Mouse (Mus musculus) spleen, adult 12 weeks (tissue): ENCODE data around the gene Lmna.

Source experiments
- DNase-seq: peaks from one replicate; pipeline ENCODE4 v3.0.0; 2022; ENCODE audit warnings: low spot score

Gene Lmna

DNA sequence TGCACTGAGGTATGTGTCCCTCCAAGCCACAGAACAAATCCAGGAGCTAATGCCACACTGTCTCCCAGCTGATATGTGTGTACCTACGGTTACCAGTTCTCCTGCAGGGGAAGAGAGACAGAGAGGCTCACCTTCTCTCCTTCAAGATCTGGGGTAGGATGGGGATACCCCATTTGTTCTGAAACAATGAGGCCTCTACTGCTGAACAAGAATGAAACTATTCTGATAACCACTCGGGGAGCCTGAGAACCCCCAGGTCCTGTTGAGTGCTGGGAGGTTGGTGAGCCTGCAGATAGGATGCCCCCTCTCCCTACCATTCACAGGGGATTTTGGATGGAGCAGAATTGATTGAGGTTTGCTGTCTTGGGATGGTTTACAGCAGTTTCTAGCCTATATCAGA lies 10.3 kb upstream of the Lmna start:
- no peak for DNase-seq

- DNase-seq = no peak
These were observed 8.7 kb upstream of the Lmna start for GRCm38 (mm10) chr3:88518411-88518810.

DNA sequence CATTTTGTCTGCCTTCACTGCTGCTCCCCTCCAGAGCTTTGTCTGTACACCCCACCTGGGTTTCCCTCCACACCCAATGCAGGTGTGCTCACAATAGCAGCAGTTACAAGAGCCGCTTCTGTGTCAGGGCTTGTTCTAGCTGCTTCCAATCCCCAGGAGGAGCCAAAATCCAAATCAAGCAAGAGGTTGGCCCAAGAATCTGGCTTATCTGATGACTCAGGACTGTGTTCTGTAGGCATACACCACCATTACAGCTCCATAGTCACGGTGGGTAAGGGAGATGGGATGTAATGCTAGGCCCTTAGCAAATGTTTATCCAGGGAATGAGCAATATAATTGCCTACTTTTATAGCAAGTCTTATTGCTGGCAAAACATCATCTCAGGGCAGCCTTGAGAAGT lies 6.7 kb upstream of the Lmna start:
- DNase-seq = no peak

DNA sequence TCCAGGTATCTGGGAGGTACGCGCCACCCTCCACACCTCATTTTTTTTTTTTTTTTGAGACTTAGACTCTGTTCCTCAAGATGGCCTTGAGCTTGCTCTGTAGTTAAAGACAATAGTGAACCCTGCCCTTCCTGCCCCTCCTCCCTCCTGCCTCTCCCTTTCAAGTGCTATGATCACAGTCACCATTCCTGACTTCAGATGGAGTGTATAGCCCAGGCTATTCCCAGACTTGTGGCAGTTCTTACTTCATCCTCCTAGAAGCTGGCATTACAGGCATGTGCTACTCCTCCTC lies 5.3 kb upstream of the Lmna start:
- no peak for DNase-seq

- DNase-seq = no peak
These were observed 4.7 kb upstream of the Lmna start for GRCm38 (mm10) chr3:88514231-88515094.

DNA sequence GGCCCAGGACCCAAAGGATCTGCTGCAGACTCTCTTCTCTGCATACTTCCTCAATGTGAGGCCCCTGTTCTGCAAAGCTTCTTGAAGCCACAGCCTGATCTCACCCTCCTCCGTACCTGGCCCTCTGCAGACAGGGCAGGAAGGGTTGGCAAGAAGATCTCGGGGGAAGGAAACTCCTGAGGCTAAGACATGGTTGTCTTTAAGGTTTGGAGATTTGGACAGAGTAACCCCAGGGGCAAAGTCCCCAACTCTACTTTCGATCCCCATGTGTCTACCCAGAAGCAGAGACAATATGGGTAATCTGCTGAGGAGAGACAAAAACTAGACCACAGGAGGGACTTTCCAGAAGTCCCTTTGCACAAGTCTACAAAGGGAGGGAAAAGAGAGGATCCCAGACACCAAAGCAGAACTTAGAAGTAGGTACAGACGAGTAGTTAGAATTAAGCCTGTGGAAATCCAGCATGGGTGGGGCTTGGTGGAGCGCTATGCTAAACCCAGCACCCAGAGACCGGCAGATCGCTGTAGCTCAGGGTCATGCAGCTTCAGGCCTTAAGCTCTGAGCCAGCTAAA lies 3.9 kb upstream of the Lmna start:
- no peak for DNase-seq

GRCm38 (mm10) chr3:88512896-88513545 lies 3.3 kb upstream of the Lmna start:
- DNase-seq = no peak

- no peak for DNase-seq
These were observed 2.6 kb upstream of the Lmna start for GRCm38 (mm10) chr3:88512141-88512895.

DNA sequence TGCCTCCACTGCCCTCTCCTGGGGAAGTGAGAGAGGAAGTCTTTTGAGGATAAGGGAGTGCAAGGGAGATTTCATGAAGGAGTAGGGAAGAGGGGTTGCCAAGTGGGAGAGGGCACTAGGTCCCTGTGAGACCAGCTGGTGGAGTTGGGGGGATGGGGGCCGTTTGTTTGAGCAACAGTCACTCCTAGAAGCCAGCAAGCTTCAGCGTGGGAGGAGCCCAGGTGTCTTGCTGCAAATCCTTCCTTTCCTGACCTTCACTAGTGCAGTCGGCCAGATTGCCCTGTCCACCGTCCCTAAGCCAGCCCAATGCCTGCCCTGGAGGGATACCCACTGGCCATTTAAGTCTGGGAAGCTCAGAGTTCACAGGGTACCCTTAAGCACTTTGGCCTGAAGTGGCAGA lies 1.8 kb upstream of the Lmna start:
- DNase-seq = no peak

GRCm38 (mm10) chr3:88510421-88511289 lies 899 bp upstream of the Lmna start:
- no peak for DNase-seq

- DNase-seq = no peak
These were observed 506 bp downstream of the Lmna start for GRCm38 (mm10) chr3:88509250-88509649.

DNA sequence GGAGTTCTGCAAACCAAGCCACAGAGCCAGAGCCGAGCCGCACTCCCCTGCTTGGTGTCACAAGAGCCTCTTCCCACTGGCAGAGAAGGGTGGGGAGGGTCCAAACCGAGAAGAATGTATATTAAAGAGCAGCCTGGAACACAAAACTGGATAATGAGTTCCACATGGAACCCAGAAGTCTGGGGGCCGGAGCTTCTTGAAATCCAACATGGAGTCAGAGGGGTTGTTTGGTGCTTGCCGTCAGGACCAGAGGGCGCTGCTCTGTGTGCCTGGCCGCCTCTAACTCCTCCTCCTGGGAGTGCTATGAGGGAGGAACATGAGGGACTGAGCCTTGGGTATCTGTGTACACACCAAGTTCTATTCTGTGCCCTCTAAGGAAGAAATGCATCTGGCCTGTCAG lies 4.0 kb downstream of the Lmna start:
- no peak for DNase-seq

- no peak for DNase-seq
These were observed 4.7 kb downstream of the Lmna start for GRCm38 (mm10) chr3:88505081-88505480.

DNA sequence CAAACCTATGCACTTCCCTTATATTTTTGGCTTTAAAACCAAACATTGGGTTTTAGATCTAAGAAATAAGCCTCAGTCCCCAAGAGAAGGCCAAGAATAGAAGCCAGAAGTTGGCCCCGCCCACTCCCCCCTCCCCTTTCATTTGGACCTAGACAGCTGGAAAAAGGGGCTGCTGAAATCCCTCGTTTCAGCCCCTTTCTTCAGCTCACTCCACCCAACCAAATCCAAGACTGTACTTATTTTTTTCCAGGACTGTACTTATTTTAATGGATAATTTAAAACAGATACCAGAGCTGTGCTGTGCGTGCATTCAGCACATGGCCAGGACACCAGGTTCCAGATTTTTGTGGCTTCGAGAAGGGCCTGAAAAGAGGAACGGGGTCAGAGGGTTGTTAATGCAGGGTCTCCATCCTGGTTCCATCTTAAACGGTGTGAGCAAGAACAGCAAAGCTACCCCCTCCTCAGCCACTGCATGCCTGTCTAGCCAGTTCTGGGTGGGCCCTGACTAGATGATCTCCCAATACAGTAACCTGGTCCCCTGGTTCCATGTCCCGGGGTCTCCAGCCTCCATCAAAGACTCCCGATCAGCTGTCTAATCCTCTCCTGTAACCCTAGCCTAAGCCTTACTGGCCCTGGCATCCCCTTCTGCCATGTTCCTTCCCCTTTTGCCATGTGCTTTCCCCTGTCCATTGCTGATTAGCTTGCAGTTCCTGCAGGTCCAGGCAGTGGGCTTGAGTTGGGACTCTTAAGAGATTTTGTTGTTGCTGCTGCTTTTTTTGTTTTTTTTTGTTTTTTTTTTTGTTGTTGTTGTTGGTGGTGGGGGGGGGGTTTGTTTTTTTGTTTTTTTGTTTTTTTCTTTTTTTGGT lies 5.6 kb downstream of the Lmna start:
- no peak for DNase-seq

GRCm38 (mm10) chr3:88503505-88503863 lies 6.3 kb downstream of the Lmna start:
- no peak for DNase-seq

GRCm38 (mm10) chr3:88502641-88503504 lies 6.9 kb downstream of the Lmna start:
- peak; percentile 70 for DNase-seq

GRCm38 (mm10) chr3:88502031-88502571 lies 7.7 kb downstream of the Lmna start:
- no peak for DNase-seq

- no peak for DNase-seq
These were observed 8.3 kb downstream of the Lmna start for GRCm38 (mm10) chr3:88501366-88502030.
